Mouse (Mus musculus): ENCODE data around the gene Gm5089. TPM values are rescaled to one million over a fixed set of nuclear protein-coding genes. Genes with fewer than 3 reads are reported as not detected.

Gm5089 gene
- polyA plus RNA-seq, 1 experiment, result not detected

- no peak overlapping the region for H3K27ac ChIP-seq (ENCODE audit: insufficient read depth, low read depth, low read length)
- TF ChIP-seq CTCF (IDR thresholded peaks at IDR 0.05; ENCODE audit: extremely low read depth, insufficient read length, insufficient replicate concordance, low read depth, low read length), result no peak
- no peak for TF ChIP-seq POLR2A (IDR thresholded peaks at IDR 0.05; ENCODE audit: low read depth, low read length)
- H3K36me3 ChIP-seq (ENCODE audit: control insufficient read depth, insufficient read depth, low read length), result no peaks in the 10 kb centered on the region
- no peaks in the 10 kb centered on the region for H3K27me3 ChIP-seq (ENCODE audit: control insufficient read depth, insufficient read depth, low read length)
- 85% methylated on average over 10 of the region's 10 CpGs for WGBS
- no peaks in the 10 kb centered on the region for H3K4me1 ChIP-seq (ENCODE audit: control insufficient read depth, insufficient read depth, insufficient read length, low read length)
- H3K4me3 ChIP-seq (ENCODE audit: low read depth, low read length), result no peak overlapping the region
These were observed 16.9 kb downstream of the Gm5089 start for GRCm38 (mm10) chr14:122434039-122434438.

- 32% methylated on average over 3 of the region's 3 CpGs for WGBS
- Histone ChIP-seq H3K27ac (ENCODE audit: insufficient read depth, low read depth, low read length) (no peak overlapping the region), H3K4me1 (ENCODE audit: control insufficient read depth, insufficient read depth, insufficient read length, low read length) (no peaks in the 10 kb centered on the region), H3K27me3 (ENCODE audit: control insufficient read depth, insufficient read depth, low read length) (no peaks in the 10 kb centered on the region), H3K36me3 (ENCODE audit: control insufficient read depth, insufficient read depth, low read length) (no peaks in the 10 kb centered on the region), H3K4me3 (ENCODE audit: low read depth, low read length) (no peak overlapping the region)
- TF ChIP-seq CTCF (IDR thresholded peaks at IDR 0.05; ENCODE audit: extremely low read depth, insufficient read length, insufficient replicate concordance, low read depth, low read length), result no peak
- no peak for TF ChIP-seq POLR2A (IDR thresholded peaks at IDR 0.05; ENCODE audit: low read depth, low read length)
These were observed 18.4 kb downstream of the Gm5089 start for GRCm38 (mm10) chr14:122432558-122432957.

DNA sequence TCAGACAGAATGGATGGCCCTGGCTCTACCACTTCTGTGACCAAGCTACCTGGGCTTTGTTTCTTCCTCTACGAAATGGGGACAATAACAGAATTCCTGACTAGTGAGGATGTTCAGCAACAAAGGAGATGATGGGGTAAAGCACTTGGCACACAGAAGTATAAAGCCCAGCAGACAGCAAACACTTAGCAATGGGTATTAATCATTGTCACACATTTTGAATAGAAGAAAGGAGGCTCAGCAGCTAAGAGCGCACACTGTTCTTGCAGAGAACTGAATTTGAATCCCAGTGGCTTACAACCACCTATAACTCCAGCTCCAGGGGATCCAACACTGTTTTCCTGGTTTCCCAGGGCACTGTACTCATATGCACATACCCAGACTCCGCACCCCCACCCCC lies 23.3 kb downstream of the Gm5089 start:
- Histone ChIP-seq H3K4me3 (ENCODE audit: low read depth, low read length) (no peak overlapping the region), H3K27me3 (ENCODE audit: control insufficient read depth, insufficient read depth, low read length) (no peaks in the 10 kb centered on the region), H3K36me3 (ENCODE audit: control insufficient read depth, insufficient read depth, low read length) (no peaks in the 10 kb centered on the region), H3K27ac (ENCODE audit: insufficient read depth, low read depth, low read length) (no peak overlapping the region), H3K4me1 (ENCODE audit: control insufficient read depth, insufficient read depth, insufficient read length, low read length) (no peaks in the 10 kb centered on the region)
- 70% methylated on average over 3 of the region's 3 CpGs for WGBS
- TF ChIP-seq CTCF (IDR thresholded peaks at IDR 0.05; ENCODE audit: extremely low read depth, insufficient read length, insufficient replicate concordance, low read depth, low read length) (no peak), POLR2A (IDR thresholded peaks at IDR 0.05; ENCODE audit: low read depth, low read length) (no peak)

DNA sequence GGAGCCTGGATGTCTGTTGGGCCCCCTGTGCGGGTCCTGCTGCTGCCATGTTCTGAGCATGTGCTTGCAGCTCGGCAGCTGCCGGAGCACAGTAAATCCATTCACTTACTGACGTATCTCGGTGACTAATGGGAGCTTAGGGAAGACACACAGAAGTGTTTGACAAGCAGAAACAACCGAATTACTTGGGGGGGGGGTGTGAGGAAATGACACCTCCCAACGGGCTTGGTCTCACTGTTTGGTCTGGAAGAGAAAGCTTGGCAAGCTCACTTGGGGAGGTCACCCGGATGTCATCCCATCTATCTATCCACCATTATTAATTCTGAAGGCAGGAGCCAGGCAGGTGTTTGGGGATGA lies 23.7 kb downstream of the Gm5089 start:
- no peaks in the 10 kb centered on the region for H3K36me3 ChIP-seq (ENCODE audit: control insufficient read depth, insufficient read depth, low read length)
- no peak overlapping the region for H3K27ac ChIP-seq (ENCODE audit: insufficient read depth, low read depth, low read length)
- no peaks in the 10 kb centered on the region for H3K27me3 ChIP-seq (ENCODE audit: control insufficient read depth, insufficient read depth, low read length)
- TF ChIP-seq CTCF (IDR thresholded peaks at IDR 0.05; ENCODE audit: extremely low read depth, insufficient read length, insufficient replicate concordance, low read depth, low read length), result no peak
- no peak for TF ChIP-seq POLR2A (IDR thresholded peaks at IDR 0.05; ENCODE audit: low read depth, low read length)
- H3K4me1 ChIP-seq (ENCODE audit: control insufficient read depth, insufficient read depth, insufficient read length, low read length), result no peaks in the 10 kb centered on the region
- 50% methylated on average over 8 of the region's 8 CpGs for WGBS
- H3K4me3 ChIP-seq (ENCODE audit: low read depth, low read length), result no peak overlapping the region

DNA sequence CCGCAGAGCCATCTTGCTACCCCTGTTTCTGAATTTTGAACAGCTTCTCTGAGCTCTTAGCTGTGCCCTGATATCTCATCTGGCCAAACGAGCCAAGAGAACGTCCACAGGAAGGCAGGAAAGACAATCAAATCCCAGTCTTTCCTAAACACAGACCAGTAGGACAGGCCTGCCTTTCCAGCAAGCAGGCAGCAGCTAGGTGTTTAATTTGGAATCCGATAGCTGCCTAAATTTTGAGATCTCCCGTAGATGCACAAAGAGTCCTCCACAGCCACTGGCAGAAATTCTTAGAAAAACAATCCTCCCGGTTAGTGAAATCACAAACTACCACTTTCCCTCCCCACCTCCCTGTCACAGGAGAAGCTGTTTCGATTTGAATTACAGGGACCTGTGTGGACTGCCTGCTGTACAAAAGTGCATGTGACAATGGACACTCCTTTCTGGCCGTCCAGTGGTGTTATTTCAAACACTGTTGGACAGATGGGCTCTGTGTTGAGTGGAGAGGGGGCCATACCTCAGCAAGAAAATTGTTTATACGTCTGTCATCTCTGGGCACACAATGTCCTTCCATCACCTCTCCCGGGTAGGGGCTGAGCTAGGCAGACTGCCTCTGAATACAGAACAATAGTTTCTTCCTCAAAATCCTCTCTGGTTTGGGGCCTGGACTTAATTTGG lies 24.2 kb downstream of the Gm5089 start:
- no peak overlapping the region for H3K4me3 ChIP-seq (ENCODE audit: low read depth, low read length)
- H3K27ac ChIP-seq (ENCODE audit: insufficient read depth, low read depth, low read length), result no peak overlapping the region
- 41% methylated on average over 10 of the region's 10 CpGs for WGBS
- TF ChIP-seq POLR2A (IDR thresholded peaks at IDR 0.05; ENCODE audit: low read depth, low read length) (no peak), CTCF (IDR thresholded peaks at IDR 0.05; ENCODE audit: extremely low read depth, insufficient read length, insufficient replicate concordance, low read depth, low read length) (no peak)
- H3K27me3 ChIP-seq (ENCODE audit: control insufficient read depth, insufficient read depth, low read length), result no peaks in the 10 kb centered on the region
- no peaks in the 10 kb centered on the region for H3K4me1 ChIP-seq (ENCODE audit: control insufficient read depth, insufficient read depth, insufficient read length, low read length)
- no peaks in the 10 kb centered on the region for H3K36me3 ChIP-seq (ENCODE audit: control insufficient read depth, insufficient read depth, low read length)

- no peak overlapping the region for H3K4me3 ChIP-seq (ENCODE audit: low read depth, low read length)
- TF ChIP-seq POLR2A (IDR thresholded peaks at IDR 0.05; ENCODE audit: low read depth, low read length) (no peak), CTCF (IDR thresholded peaks at IDR 0.05; ENCODE audit: extremely low read depth, insufficient read length, insufficient replicate concordance, low read depth, low read length) (no peak)
- 92% methylated on average over 3 of the region's 3 CpGs for WGBS
- H3K36me3 ChIP-seq (ENCODE audit: control insufficient read depth, insufficient read depth, low read length), result no peaks in the 10 kb centered on the region
- no peaks in the 10 kb centered on the region for H3K4me1 ChIP-seq (ENCODE audit: control insufficient read depth, insufficient read depth, insufficient read length, low read length)
- H3K27me3 ChIP-seq (ENCODE audit: control insufficient read depth, insufficient read depth, low read length), result no peaks in the 10 kb centered on the region
- no peak overlapping the region for H3K27ac ChIP-seq (ENCODE audit: insufficient read depth, low read depth, low read length)
These were observed 26.5 kb downstream of the Gm5089 start for GRCm38 (mm10) chr14:122424441-122424840.

GRCm38 (mm10) chr14:122416166-122416771 lies 34.6 kb downstream of the Gm5089 start:
- Histone ChIP-seq H3K36me3 (ENCODE audit: control insufficient read depth, insufficient read depth, low read length) (no peaks in the 10 kb centered on the region), H3K27me3 (ENCODE audit: control insufficient read depth, insufficient read depth, low read length) (no peaks in the 10 kb centered on the region), H3K27ac (ENCODE audit: insufficient read depth, low read depth, low read length) (no peak overlapping the region), H3K4me3 (ENCODE audit: low read depth, low read length) (no peak overlapping the region), H3K4me1 (ENCODE audit: control insufficient read depth, insufficient read depth, insufficient read length, low read length) (no peaks in the 10 kb centered on the region)
- TF ChIP-seq POLR2A (IDR thresholded peaks at IDR 0.05; ENCODE audit: low read depth, low read length) (no peak), CTCF (IDR thresholded peaks at IDR 0.05; ENCODE audit: extremely low read depth, insufficient read length, insufficient replicate concordance, low read depth, low read length) (no peak)
- 49% methylated on average over 4 of the region's 4 CpGs for WGBS
